Mouse (Mus musculus): ENCODE measurements at regions not wholly inside any gene's neighbourhood (a gene's known extent, or its start where the extent isn't known, plus 50 kb on each side); places are given as distances from the start of the nearest gene placed in this dataset.
A peak's percentile ranks its signal among the peaks of the same experiment; 100 is the strongest.

GRCm38 (mm10) chr7:73648010-73648409 is 92.1 kb upstream of the Fam174b start:
- DNase-seq (ENCODE audit: low read depth, low spot score): peak; percentile 91
- Histone ChIP-seq H3K36me3 (ENCODE audit: control insufficient read depth, insufficient read depth, low read length, poor library complexity, severe bottlenecking) (no peaks in the 10 kb centered on the region), H3K27me3 (ENCODE audit: control insufficient read depth, insufficient read depth, low read length, poor library complexity, severe bottlenecking) (no peaks in the 10 kb centered on the region)

GRCm38 (mm10) chr7:73647140-73647539 is 93.0 kb upstream of the Fam174b start:
- H3K36me3 ChIP-seq (ENCODE audit: control insufficient read depth, insufficient read depth, low read length, poor library complexity, severe bottlenecking): no peaks in the 10 kb centered on the region
- no peak for DNase-seq (ENCODE audit: low read depth, low spot score)
- H3K27me3 ChIP-seq (ENCODE audit: control insufficient read depth, insufficient read depth, low read length, poor library complexity, severe bottlenecking): no peaks in the 10 kb centered on the region

- no peak for DNase-seq (ENCODE audit: low read depth, low spot score)
- Histone ChIP-seq H3K27me3 (ENCODE audit: control insufficient read depth, insufficient read depth, low read length, poor library complexity, severe bottlenecking) (no peaks in the 10 kb centered on the region), H3K36me3 (ENCODE audit: control insufficient read depth, insufficient read depth, low read length, poor library complexity, severe bottlenecking) (no peaks in the 10 kb centered on the region)
Measured at GRCm38 (mm10) chr7:73646711-73647110, 93.4 kb upstream of the Fam174b start.

GRCm38 (mm10) chr7:73644362-73644904 is 95.7 kb upstream of the Fam174b start:
- Histone ChIP-seq H3K36me3 (ENCODE audit: control insufficient read depth, insufficient read depth, low read length, poor library complexity, severe bottlenecking) (no peaks in the 10 kb centered on the region), H3K27me3 (ENCODE audit: control insufficient read depth, insufficient read depth, low read length, poor library complexity, severe bottlenecking) (no peaks in the 10 kb centered on the region)
- no peak for DNase-seq (ENCODE audit: low read depth, low spot score)

- no peaks in the 10 kb centered on the region for H3K36me3 ChIP-seq (ENCODE audit: control insufficient read depth, insufficient read depth, low read length, poor library complexity, severe bottlenecking)
- no peak for DNase-seq (ENCODE audit: low read depth, low spot score)
- no peaks in the 10 kb centered on the region for H3K27me3 ChIP-seq (ENCODE audit: control insufficient read depth, insufficient read depth, low read length, poor library complexity, severe bottlenecking)
Measured at GRCm38 (mm10) chr7:73643993-73644335, 96.1 kb upstream of the Fam174b start.

GRCm38 (mm10) chr7:73643306-73643992 is 96.7 kb upstream of the Fam174b start:
- Histone ChIP-seq H3K36me3 (ENCODE audit: control insufficient read depth, insufficient read depth, low read length, poor library complexity, severe bottlenecking) (no peaks in the 10 kb centered on the region), H3K27me3 (ENCODE audit: control insufficient read depth, insufficient read depth, low read length, poor library complexity, severe bottlenecking) (no peaks in the 10 kb centered on the region)
- DNase-seq (ENCODE audit: low read depth, low spot score): peak; percentile 51

GRCm38 (mm10) chr7:73640194-73640593 is 98.6 kb upstream of the Chd2 start:
- no peaks in the 10 kb centered on the region for H3K27me3 ChIP-seq (ENCODE audit: control insufficient read depth, insufficient read depth, low read length, poor library complexity, severe bottlenecking)
- DNase-seq (ENCODE audit: low read depth, low spot score): no peak
- H3K36me3 ChIP-seq (ENCODE audit: control insufficient read depth, insufficient read depth, low read length, poor library complexity, severe bottlenecking): no peaks in the 10 kb centered on the region

GRCm38 (mm10) chr7:73637810-73638125 is 96.1 kb upstream of the Chd2 start:
- H3K27me3 ChIP-seq (ENCODE audit: control insufficient read depth, insufficient read depth, low read length, poor library complexity, severe bottlenecking): no peaks in the 10 kb centered on the region
- DNase-seq (ENCODE audit: low read depth, low spot score): no peak
- H3K36me3 ChIP-seq (ENCODE audit: control insufficient read depth, insufficient read depth, low read length, poor library complexity, severe bottlenecking): no peaks in the 10 kb centered on the region

- DNase-seq (ENCODE audit: low read depth, low spot score): no peak
Measured at GRCm38 (mm10) chr7:73637101-73637809, 95.6 kb upstream of the Chd2 start.

GRCm38 (mm10) chr7:73635422-73635821 is 93.8 kb upstream of the Chd2 start:
- no peak for DNase-seq (ENCODE audit: low read depth, low spot score)
- H3K27me3 ChIP-seq (ENCODE audit: control insufficient read depth, insufficient read depth, low read length, poor library complexity, severe bottlenecking): no peaks in the 10 kb centered on the region
- H3K36me3 ChIP-seq (ENCODE audit: control insufficient read depth, insufficient read depth, low read length, poor library complexity, severe bottlenecking): no peaks in the 10 kb centered on the region

More at GRCm38 (mm10) chr7:73637101-73637809, 95.6 kb upstream of the Chd2 start:
- H3K27me3 ChIP-seq (ENCODE audit: control insufficient read depth, insufficient read depth, low read length, poor library complexity, severe bottlenecking): no peaks in the 10 kb centered on the region
- no peaks in the 10 kb centered on the region for H3K36me3 ChIP-seq (ENCODE audit: control insufficient read depth, insufficient read depth, low read length, poor library complexity, severe bottlenecking)

GRCm38 (mm10) chr7:73630790-73631189 is 89.2 kb upstream of the Chd2 start:
- DNase-seq (ENCODE audit: low read depth, low spot score): no peak
- no peaks in the 10 kb centered on the region for H3K27me3 ChIP-seq (ENCODE audit: control insufficient read depth, insufficient read depth, low read length, poor library complexity, severe bottlenecking)

GRCm38 (mm10) chr7:73629182-73629581 is 87.6 kb upstream of the Chd2 start:
- no peak for DNase-seq (ENCODE audit: low read depth, low spot score)
- Histone ChIP-seq H3K27me3 (ENCODE audit: control insufficient read depth, insufficient read depth, low read length, poor library complexity, severe bottlenecking) (no peaks in the 10 kb centered on the region), H3K36me3 (ENCODE audit: control insufficient read depth, insufficient read depth, low read length, poor library complexity, severe bottlenecking) (no peaks in the 10 kb centered on the region)

More at GRCm38 (mm10) chr7:73630790-73631189, 89.2 kb upstream of the Chd2 start:
- no peaks in the 10 kb centered on the region for H3K36me3 ChIP-seq (ENCODE audit: control insufficient read depth, insufficient read depth, low read length, poor library complexity, severe bottlenecking)

- no peaks in the 10 kb centered on the region for H3K36me3 ChIP-seq (ENCODE audit: control insufficient read depth, insufficient read depth, low read length, poor library complexity, severe bottlenecking)
- peak; percentile 91 for DNase-seq (ENCODE audit: low read depth, low spot score)
Measured at GRCm38 (mm10) chr7:73628071-73628470, 86.4 kb upstream of the Chd2 start.

GRCm38 (mm10) chr7:73626291-73626690 is 84.7 kb upstream of the Chd2 start:
- no peak for DNase-seq (ENCODE audit: low read depth, low spot score)
- H3K27me3 ChIP-seq (ENCODE audit: control insufficient read depth, insufficient read depth, low read length, poor library complexity, severe bottlenecking): no peaks in the 10 kb centered on the region

More at GRCm38 (mm10) chr7:73628071-73628470, 86.4 kb upstream of the Chd2 start:
- H3K27me3 ChIP-seq (ENCODE audit: control insufficient read depth, insufficient read depth, low read length, poor library complexity, severe bottlenecking): no peaks in the 10 kb centered on the region

GRCm38 (mm10) chr7:73625651-73626050 is 84.0 kb upstream of the Chd2 start:
- no peaks in the 10 kb centered on the region for H3K36me3 ChIP-seq (ENCODE audit: control insufficient read depth, insufficient read depth, low read length, poor library complexity, severe bottlenecking)
- DNase-seq (ENCODE audit: low read depth, low spot score): no peak
- no peaks in the 10 kb centered on the region for H3K27me3 ChIP-seq (ENCODE audit: control insufficient read depth, insufficient read depth, low read length, poor library complexity, severe bottlenecking)

More at GRCm38 (mm10) chr7:73626291-73626690, 84.7 kb upstream of the Chd2 start:
- H3K36me3 ChIP-seq (ENCODE audit: control insufficient read depth, insufficient read depth, low read length, poor library complexity, severe bottlenecking): no peaks in the 10 kb centered on the region

Data from splenic B cell, adult 2 months (primary cell).